Mouse (Mus musculus) midbrain, postnatal 0 days (tissue): ENCODE data around the gene Slc6a3. TPM values are rescaled to one million over a fixed set of nuclear protein-coding genes. Genes with fewer than 3 reads are reported as not detected.

Experiments
- ATAC-seq: fragments of 200-750 bp; cut with Nextera tagmentation; 2 replicates; pipeline ENCODE4 v1.8.0; 2017; ENCODE audit warnings: moderate number of reproducible peaks, mild to moderate bottlenecking, moderate TSS enrichment, moderate library complexity; ENCODE audit not compliant: low FRiP score
- DNase-seq: peaks from one replicate; pipeline ENCODE4 v3.0.0-alpha.2; 2015; ENCODE audit warnings: low spot score
- H3K27ac ChIP-seq: fragments of 300-500 bp; sonication (generic); 2 replicates; pipeline ENCODE4 v1.5.1; 2014; ENCODE audit warnings: low read depth, mild to moderate bottlenecking, low read length, mixed read lengths
- H3K27me3 ChIP-seq: fragments of 300-500 bp; sonication (generic); 2 replicates; pipeline ENCODE4 v1.6.1; 2014; ENCODE audit warnings: low read length, control low read depth, mixed read lengths; ENCODE audit not compliant: insufficient read depth
- H3K36me3 ChIP-seq: fragments of 300-500 bp; sonication (generic); 2 replicates; pipeline ENCODE4 v1.6.1; 2014; ENCODE audit warnings: low read length, control low read depth, mixed read lengths; ENCODE audit not compliant: insufficient read depth
- H3K4me1 ChIP-seq: fragments of 300-500 bp; sonication (generic); 2 replicates; pipeline ENCODE4 v1.6.1; 2014; ENCODE audit warnings: mild to moderate bottlenecking, control low read depth, antibody characterized with exemption, low read length, mixed read lengths; ENCODE audit not compliant: insufficient read depth
- H3K4me2 ChIP-seq: fragments of 300-500 bp; sonication (generic); 2 replicates; pipeline ENCODE4 v1.6.1; 2014; ENCODE audit warnings: low read depth, mild to moderate bottlenecking, low read length, mixed read lengths; ENCODE audit not compliant: poor library complexity, severe bottlenecking
- H3K4me3 ChIP-seq: fragments of 300-500 bp; sonication (generic); 2 replicates; pipeline ENCODE4 v1.5.1; 2014; ENCODE audit warnings: low read depth, mild to moderate bottlenecking, low read length, moderate library complexity
- H3K9ac ChIP-seq: fragments of 300-500 bp; sonication (generic); replicated peaks from 2 replicates; pipeline ENCODE4 v1.6.1; 2014; ENCODE audit warnings: mild to moderate bottlenecking, low read length, moderate library complexity, mixed read lengths; ENCODE audit not compliant: poor library complexity, severe bottlenecking
- H3K9me3 ChIP-seq: fragments of 300-500 bp; sonication (generic); 2 replicates; pipeline ENCODE4 v1.6.1; 2016; ENCODE audit warnings: low read length, control low read depth
- CTCF ChIP-seq: IDR thresholded peaks from 2 replicates; pipeline ENCODE4 v1.5.1; 2016; ENCODE audit warnings: antibody characterized with exemption, mild to moderate bottlenecking
- WGBS: fragments of 180-500 bp; shearing (Covaris S2); extraction: QIAGEN DNeasy Blood & Tissue Kit; methylation state at CpG from one replicate; pipeline ENCODE4 v1.1.7; 2014; 5-methylcytosine and 5-hydroxymethylcytosine counted together
- polyA plus RNA-seq: library from polyadenylated mRNA; unstranded; fragments of >200 nt; fragmentation: Nextera tagmentation; extraction: Ambion mirVana; gene quantifications from 2 replicates; pipeline ENCODE4 v1.2.1, GENCODE M21; 2015
- total RNA-seq: library from RNA; depleted of rRNA; stranded (reverse); fragments of >200 nt; gene quantifications from 2 replicates; pipeline ENCODE4 v1.2.3, GENCODE M21; 2014

The Slc6a3 gene
- total and polyA plus RNA-seq, 2 experiments from 2014 or later, result 14.3 to 24.6 TPM

GRCm38 (mm10) chr13:73508817-73509550 is 27.6 kb upstream of the Slc6a3 start:
- Histone ChIP-seq H3K4me3 (no peak overlapping the region), H3K27me3 (no peaks in the 10 kb centered on the region), H3K27ac (no peak overlapping the region), H3K4me1 (no peaks in the 10 kb centered on the region), H3K36me3 (peaks cover 40% of the 10 kb centered on the region), H3K4me2 (no peak overlapping the region), H3K9ac (no peak overlapping the region), H3K9me3 (no peaks in the 10 kb centered on the region)
- DNase-seq (no peak), ATAC-seq (no peak)
- no peak for TF ChIP-seq CTCF
- WGBS, result 88% methylated on average over 8 of the region's 8 CpGs

GRCm38 (mm10) chr13:73509869-73510268 is 26.7 kb upstream of the Slc6a3 start:
- no peak overlapping the region for H3K27ac ChIP-seq
- H3K36me3 ChIP-seq, result peaks cover 49% of the 10 kb centered on the region
- H3K27me3 ChIP-seq, result no peaks in the 10 kb centered on the region
- ATAC-seq (no peak), DNase-seq (peak; percentile 42)
- TF ChIP-seq CTCF, result no peak
- no peaks in the 10 kb centered on the region for H3K9me3 ChIP-seq
- no peaks in the 10 kb centered on the region for H3K4me1 ChIP-seq
- H3K4me3 ChIP-seq, result no peak overlapping the region
- WGBS, result 75% methylated on average over 6 of the region's 6 CpGs
- no peak overlapping the region for H3K4me2 ChIP-seq
- no peak overlapping the region for H3K9ac ChIP-seq

DNA sequence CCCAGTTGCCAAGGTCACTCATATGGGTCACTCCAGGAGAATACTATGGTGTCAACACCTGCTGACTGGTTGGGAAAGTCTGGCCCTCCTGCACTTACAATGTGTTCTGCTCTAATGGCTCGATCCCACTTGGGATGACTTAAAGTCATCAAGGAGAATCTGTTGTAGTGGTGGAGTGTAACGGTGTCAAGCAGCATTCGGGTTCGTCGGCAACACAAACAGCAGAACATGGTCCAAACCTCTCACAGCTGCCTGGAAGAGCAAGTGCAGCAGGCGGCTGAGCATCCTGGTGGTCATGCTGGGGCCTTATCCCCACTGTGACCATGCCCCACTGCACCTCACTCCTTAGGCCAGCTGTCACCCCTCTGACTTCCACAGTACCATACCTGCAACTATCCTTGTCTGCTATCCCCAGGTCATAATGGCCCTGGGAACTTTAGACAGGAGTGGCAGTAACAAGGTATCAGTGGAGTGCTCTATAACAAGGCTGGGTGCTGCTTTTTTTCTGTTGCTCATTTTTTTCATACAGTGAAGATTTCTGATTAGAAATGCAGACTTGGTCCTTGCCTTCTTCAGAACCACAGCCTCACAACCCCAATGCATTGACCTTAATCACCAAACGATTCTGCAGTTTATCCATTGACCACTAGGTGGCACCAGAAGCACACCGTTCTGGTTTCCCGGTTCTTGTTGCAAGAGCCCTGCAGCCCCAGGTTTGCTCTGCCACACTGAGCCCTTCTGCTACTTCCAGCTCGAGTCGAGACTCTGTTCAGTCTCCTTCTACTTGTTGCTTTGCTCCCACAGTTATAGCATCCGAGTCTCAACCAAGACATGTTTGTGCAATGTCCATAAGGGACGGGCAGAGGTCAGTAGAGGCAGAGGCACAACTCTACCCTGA is 23.5 kb upstream of the Slc6a3 start:
- Histone ChIP-seq H3K9ac (no peak overlapping the region), H3K4me2 (no peak overlapping the region), H3K27me3 (no peaks in the 10 kb centered on the region), H3K9me3 (no peaks in the 10 kb centered on the region), H3K4me3 (no peak overlapping the region), H3K27ac (no peak overlapping the region), H3K4me1 (no peaks in the 10 kb centered on the region), H3K36me3 (peaks cover 50% of the 10 kb centered on the region)
- peak; percentile 62 for ATAC-seq
- DNase-seq, result peak; percentile 91
- TF ChIP-seq CTCF, result peak; percentile 96
- WGBS, result 58% methylated on average over 13 of the region's 13 CpGs

DNA sequence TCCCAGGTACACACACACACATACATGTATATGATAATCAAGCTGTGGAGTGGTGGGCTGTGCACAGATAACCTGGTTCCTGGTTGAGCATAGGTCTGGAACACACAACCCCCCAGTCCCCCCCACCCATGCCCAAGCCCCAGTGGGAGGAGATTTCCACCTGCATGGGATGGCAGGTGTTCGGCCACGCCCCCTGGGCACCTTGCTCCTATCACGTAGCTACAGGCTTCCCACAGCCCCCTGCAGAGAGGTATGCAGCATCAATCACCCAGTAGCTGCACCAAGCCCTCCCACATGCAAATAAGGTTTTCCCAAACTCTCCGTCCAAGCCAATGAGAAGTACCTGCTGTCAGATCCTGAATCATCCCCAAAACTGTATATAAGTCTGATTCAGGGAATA is 19.7 kb upstream of the Slc6a3 start:
- Histone ChIP-seq H3K4me1 (no peaks in the 10 kb centered on the region), H3K9ac (no peak overlapping the region), H3K4me2 (no peak overlapping the region), H3K4me3 (no peak overlapping the region), H3K27me3 (no peaks in the 10 kb centered on the region), H3K27ac (no peak overlapping the region), H3K36me3 (peaks cover 28% of the 10 kb centered on the region), H3K9me3 (no peaks in the 10 kb centered on the region)
- ATAC-seq (no peak), DNase-seq (no peak)
- TF ChIP-seq CTCF, result no peak
- WGBS, result 77% methylated on average over 4 of the region's 4 CpGs

GRCm38 (mm10) chr13:73533716-73534115 is 2.8 kb upstream of the Slc6a3 start:
- H3K9ac ChIP-seq, result no peak overlapping the region
- TF ChIP-seq CTCF, result no peak
- H3K4me3 ChIP-seq, result no peak overlapping the region
- ATAC-seq (no peak), DNase-seq (no peak)
- H3K36me3 ChIP-seq, result no peaks in the 10 kb centered on the region
- peaks cover 9% of the 10 kb centered on the region; the same call in 1 of the 2 replicates for H3K4me1 ChIP-seq
- H3K27ac ChIP-seq, result no peak overlapping the region
- H3K4me2 ChIP-seq, result no peak overlapping the region
- WGBS, result 88% methylated on average over 3 of the region's 3 CpGs
- H3K9me3 ChIP-seq, result no peaks in the 10 kb centered on the region
- peaks cover 36% of the 10 kb centered on the region for H3K27me3 ChIP-seq

- Histone ChIP-seq H3K9me3 (no peaks in the 10 kb centered on the region), H3K27me3 (peaks cover 37% of the 10 kb centered on the region), H3K27ac (no peak overlapping the region), H3K4me1 (peaks cover 9% of the 10 kb centered on the region; the same call in 1 of the 2 replicates), H3K9ac (no peak overlapping the region), H3K4me2 (no peak overlapping the region), H3K4me3 (no peak overlapping the region), H3K36me3 (no peaks in the 10 kb centered on the region)
- TF ChIP-seq CTCF, result no peak
- no peak for DNase-seq
- ATAC-seq, result no peak
- WGBS, result 57% methylated on average over 3 of the region's 3 CpGs
These were observed 1.3 kb upstream of the Slc6a3 start for GRCm38 (mm10) chr13:73535287-73535686.
